Mouse (Mus musculus) frontal cortex, adult 2 months (tissue): Measurements from ENCODE around the gene Lexm. TPM values are rescaled to one million over a fixed set of nuclear protein-coding genes. Genes with fewer than 3 reads are reported as not detected.
A peak's percentile ranks its signal among the peaks of the same experiment; 100 is the strongest.

Experiments used
- DNase-seq, 2 experiments: peaks; one replicate each; pipeline ENCODE4 v3.0.0; 2022; ENCODE audit warnings: low spot score in 1 of 2; ENCODE audit errors: extremely low spot score in 1 of 2
- polyA plus RNA-seq: library from polyadenylated mRNA; depleted of rRNA; stranded (reverse); fragments of >200 nt; gene quantifications from 2 replicates; pipeline ENCODE4 v1.2.3, GENCODE M21; 2012; rRNA removed

Gene Lexm
- 0.16 TPM in 1 of 2 replicates, not detected in the other for polyA plus RNA-seq

- DNase-seq = peak in 1 of 2 experiments; percentile 65
These were observed at the start of gene Lexm for GRCm38 (mm10) chr4:106617056-106617455. Lexm (minus strand) TSS chr4:106617241.

- no peak for DNase-seq
These were observed 49.5 kb upstream of the Lexm start for GRCm38 (mm10) chr4:106666546-106666945.

GRCm38 (mm10) chr4:106665673-106666072 lies 48.6 kb upstream of the Lexm start:
- no peak for DNase-seq

- no peak for DNase-seq
These were observed 48.2 kb upstream of the Lexm start for GRCm38 (mm10) chr4:106665269-106665668.

- no peak for DNase-seq
These were observed 47.7 kb upstream of the Lexm start for GRCm38 (mm10) chr4:106664697-106665096.

GRCm38 (mm10) chr4:106663956-106664470 lies 47.0 kb upstream of the Lexm start:
- no peak for DNase-seq

GRCm38 (mm10) chr4:106655681-106656080 lies 38.6 kb upstream of the Lexm start:
- DNase-seq = no peak

- no peak for DNase-seq
These were observed 36.0 kb upstream of the Lexm start for GRCm38 (mm10) chr4:106653051-106653450.

GRCm38 (mm10) chr4:106652546-106652945 lies 35.5 kb upstream of the Lexm start:
- no peak for DNase-seq

GRCm38 (mm10) chr4:106650833-106651527 lies 33.9 kb upstream of the Lexm start, which contains the start of gene Pars2:
Pars2 (plus strand) TSS chr4:106651069.
- DNase-seq = peak; percentile 92 to 98

- no peak for DNase-seq
These were observed 30.1 kb upstream of the Lexm start for GRCm38 (mm10) chr4:106647137-106647536.

- no peak for DNase-seq
These were observed 28.8 kb upstream of the Lexm start for GRCm38 (mm10) chr4:106645797-106646196.

- no peak for DNase-seq
These were observed 27.2 kb upstream of the Lexm start for GRCm38 (mm10) chr4:106644218-106644610.

- DNase-seq = peak in 1 of 2 experiments; percentile 40
These were observed 26.6 kb upstream of the Lexm start for GRCm38 (mm10) chr4:106643483-106644217.

- no peak for DNase-seq
These were observed 17.0 kb upstream of the Lexm start for GRCm38 (mm10) chr4:106634086-106634479.

GRCm38 (mm10) chr4:106633281-106634085 lies 16.4 kb upstream of the Lexm start:
- DNase-seq = peak in 1 of 2 experiments; percentile 54

- no peak for DNase-seq
These were observed 15.3 kb upstream of the Lexm start for GRCm38 (mm10) chr4:106632313-106632712.

GRCm38 (mm10) chr4:106630333-106631220 lies 13.5 kb upstream of the Lexm start:
- peak; percentile 87 to 98 for DNase-seq

- no peak for DNase-seq
These were observed 12.3 kb upstream of the Lexm start for GRCm38 (mm10) chr4:106629374-106629773.
